ENCODE assay signal across 8 mouse cellular contexts in the genomic region with DNA sequence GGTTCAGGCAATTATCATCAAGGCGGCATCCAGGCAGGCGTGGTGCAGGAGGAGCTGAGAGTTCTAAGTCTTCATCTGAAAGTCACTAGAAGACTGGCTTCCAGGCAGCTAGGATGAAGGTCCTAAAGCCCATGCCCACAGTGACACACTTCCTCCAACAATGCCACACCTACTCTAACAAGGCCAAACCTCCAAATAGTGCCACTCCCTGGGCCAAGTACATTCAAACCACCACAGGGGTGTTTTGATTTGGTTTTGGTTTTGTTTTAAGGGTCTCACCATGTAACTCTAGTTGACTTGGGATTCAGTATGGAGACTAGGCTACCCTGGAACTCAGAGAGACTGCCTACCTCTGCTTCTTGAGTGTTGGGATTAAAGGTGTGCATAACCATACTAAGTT. TPM values are rescaled to one million over a fixed set of nuclear protein-coding genes. Genes with fewer than 3 reads are reported as not detected.
DNase-seq lines count a peak whose midpoint lies in the region; ATAC-seq and TF ChIP-seq lines count a peak whose summit lies in the region.

Gene Tmbim1 (minus strand): TSS at position 101 of the 400 bp plus-strand sequence.

- H3K9me3 ChIP-seq in hindbrain, embryonic 10.5 days: no peaks in the 10 kb centered on the region
- H3K9me3 ChIP-seq in hindbrain, embryonic 11.5 days (ENCODE audit: control insufficient read depth, low read length): no peaks in the 10 kb centered on the region
- H3K9me3 ChIP-seq in ES-E14 (ENCODE audit: control insufficient read depth, insufficient read depth, low read depth, low read length): no peaks in the 10 kb centered on the region
- H3K9me3 ChIP-seq in forebrain, embryonic 16.5 days (ENCODE audit: control insufficient read depth, low read length): no peaks in the 10 kb centered on the region
- no peaks in the 10 kb centered on the region for H3K9me3 ChIP-seq in hindbrain, embryonic 14.5 days (ENCODE audit: control insufficient read depth, low read length)
- H3K9me3 ChIP-seq in liver, postnatal 0 days (ENCODE audit: low read length): no peaks in the 10 kb centered on the region

- peaks cover 14% of the 10 kb centered on the region; the same call in 1 of the 2 replicates for H3K27me3 ChIP-seq in hindbrain, embryonic 10.5 days (ENCODE audit: insufficient read depth, poor library complexity, severe bottlenecking)
- no peaks in the 10 kb centered on the region; the same call in 1 of the 2 replicates for H3K27me3 ChIP-seq in hindbrain, embryonic 11.5 days (ENCODE audit: control insufficient read depth, insufficient read depth, low read length)
- H3K27me3 ChIP-seq in forebrain, embryonic 16.5 days (replicated peaks; ENCODE audit: control insufficient read depth, insufficient read depth, low read length): peaks cover 7% of the 10 kb centered on the region; the same call in 1 of the 2 replicates
- H3K27me3 ChIP-seq in hindbrain, embryonic 14.5 days (ENCODE audit: control insufficient read depth, insufficient read depth, low read length): peaks cover 18% of the 10 kb centered on the region
- no peaks in the 10 kb centered on the region for H3K27me3 ChIP-seq in liver, postnatal 0 days (ENCODE audit: insufficient read depth, low read length)

- no peak for DNase-seq in hindbrain, embryonic 10.5 days (ENCODE audit: low spot score)
- no peak for DNase-seq in hindbrain, embryonic 11.5 days (ENCODE audit: low spot score)
- no peak for DNase-seq in ES-E14 (ENCODE audit: low read depth, low spot score)
- no peak for DNase-seq in hindbrain, embryonic 14.5 days (ENCODE audit: low spot score)
- DNase-seq in liver, postnatal 0 days: no peak
- DNase-seq in ovary, postnatal 36 days (ENCODE audit: low spot score): no peak
- DNase-seq in spleen, adult 18-20 months: no peak

- H3K9ac ChIP-seq in hindbrain, embryonic 11.5 days (ENCODE audit: low read depth, low read length): no peak within 1 kb of the TSS
- H3K9ac ChIP-seq in ES-E14 (ENCODE audit: insufficient read depth, low read depth, low read length, poor library complexity, severe bottlenecking): peak within 1 kb of the TSS; percentile 80; the same call in 1 of the 2 replicates
- no peak within 1 kb of the TSS for H3K9ac ChIP-seq in forebrain, embryonic 16.5 days (replicated peaks; ENCODE audit: low read depth, low read length)
- 0 out of 2 replicates have a peak within 1 kb of the TSS, but pooled peaks have one; percentile 56 for H3K9ac ChIP-seq in hindbrain, embryonic 14.5 days
- H3K9ac ChIP-seq in liver, postnatal 0 days (replicated peaks): peak within 1 kb of the TSS; percentile 78; the same call in 1 of the 2 replicates

- in situ Hi-C loops in ES-E14 (cut with MboI; ENCODE audit: low sequenced_read_pairs in 2 of 2, unreplicated experiment in 2 of 2): no loop called here

- no peak for TF ChIP-seq CTCF in liver, postnatal 0 days (IDR thresholded peaks at IDR 0.05; ENCODE audit: low read depth)

- H3K36me3 ChIP-seq in hindbrain, embryonic 10.5 days: no peaks in the 10 kb centered on the region
- H3K36me3 ChIP-seq in hindbrain, embryonic 11.5 days (ENCODE audit: control insufficient read depth, insufficient read depth, low read length): no peaks in the 10 kb centered on the region
- H3K36me3 ChIP-seq in ES-E14 (ENCODE audit: control insufficient read depth, insufficient read depth, low read length, poor library complexity, severe bottlenecking): no peaks in the 10 kb centered on the region
- H3K36me3 ChIP-seq in forebrain, embryonic 16.5 days (ENCODE audit: control insufficient read depth, insufficient read depth): no peaks in the 10 kb centered on the region
- H3K36me3 ChIP-seq in hindbrain, embryonic 14.5 days (replicated peaks; ENCODE audit: control insufficient read depth, insufficient read depth): no peaks in the 10 kb centered on the region; the same call in 1 of the 2 replicates
- no peaks in the 10 kb centered on the region for H3K36me3 ChIP-seq in liver, postnatal 0 days (replicated peaks; ENCODE audit: insufficient read depth, low read length)

- peaks cover 20% of the 10 kb centered on the region for H3K4me1 ChIP-seq in hindbrain, embryonic 10.5 days (replicated peaks)
- H3K4me1 ChIP-seq in hindbrain, embryonic 11.5 days (replicated peaks; ENCODE audit: control insufficient read depth, insufficient read depth, low read length): no peaks in the 10 kb centered on the region
- peaks cover 2 to 23% of the 10 kb centered on the region in 2 experiments; a peak in 3 of 4 replicates for H3K4me1 ChIP-seq in ES-E14 (ENCODE audit: control insufficient read depth in 2 of 2, insufficient read depth in 2 of 2, low read length in 2 of 2, poor library complexity in 1 of 2)
- H3K4me1 ChIP-seq in forebrain, embryonic 16.5 days (replicated peaks; ENCODE audit: control insufficient read depth, insufficient read depth, low read length): peaks cover 9% of the 10 kb centered on the region
- peaks cover 13% of the 10 kb centered on the region; the same call in 1 of the 2 replicates for H3K4me1 ChIP-seq in hindbrain, embryonic 14.5 days (replicated peaks; ENCODE audit: control insufficient read depth, insufficient read depth, low read length)
- H3K4me1 ChIP-seq in liver, postnatal 0 days (ENCODE audit: insufficient read depth): peaks cover 34% of the 10 kb centered on the region

- no peak within 1 kb of the TSS for H3K4me2 ChIP-seq in hindbrain, embryonic 11.5 days (replicated peaks; ENCODE audit: low read depth, low read length)
- peak within 1 kb of the TSS; percentile 72; the same call in 1 of the 2 replicates for H3K4me2 ChIP-seq in forebrain, embryonic 16.5 days (ENCODE audit: low read length)
- peak within 1 kb of the TSS; percentile 59 for H3K4me2 ChIP-seq in hindbrain, embryonic 14.5 days (replicated peaks)
- peak within 1 kb of the TSS; percentile 82 for H3K4me2 ChIP-seq in liver, postnatal 0 days (ENCODE audit: low read depth, low read length)

- WGBS in hindbrain, embryonic 10.5 days: 86% methylated on average over 2 of the region's 2 CpGs
- 80% methylated on average over 2 of the region's 2 CpGs for WGBS in hindbrain, embryonic 11.5 days
- WGBS in forebrain, embryonic 16.5 days: 75% methylated on average over 2 of the region's 2 CpGs
- WGBS in hindbrain, embryonic 14.5 days: 96% methylated on average over 2 of the region's 2 CpGs
- 90% methylated on average over 2 of the region's 2 CpGs for WGBS in liver, postnatal 0 days (ENCODE audit: insufficient replicate concordance)

- H3K27ac ChIP-seq in hindbrain, embryonic 10.5 days: no peak within 1 kb of the TSS
- no peak within 1 kb of the TSS for H3K27ac ChIP-seq in hindbrain, embryonic 11.5 days (ENCODE audit: low read depth, low read length)
- no peak within 1 kb of the TSS for H3K27ac ChIP-seq in ES-E14 (ENCODE audit: insufficient read depth, low read depth, low read length, poor library complexity, severe bottlenecking)
- H3K27ac ChIP-seq in forebrain, embryonic 16.5 days (ENCODE audit: low read length): no peak within 1 kb of the TSS
- H3K27ac ChIP-seq in hindbrain, embryonic 14.5 days: no peak within 1 kb of the TSS
- H3K27ac ChIP-seq in liver, postnatal 0 days (ENCODE audit: low read depth): 0 out of 2 replicates have a peak within 1 kb of the TSS, but pooled peaks have one; percentile 85

- TF ChIP-seq EP300 in liver, postnatal 0 days (IDR thresholded peaks at IDR 0.05; ENCODE audit: low read depth): no peak

- H3K4me3 ChIP-seq in hindbrain, embryonic 10.5 days: peak within 1 kb of the TSS; percentile 62; the same call in 1 of the 2 replicates
- no peak within 1 kb of the TSS for H3K4me3 ChIP-seq in hindbrain, embryonic 11.5 days (ENCODE audit: low read depth, low read length)
- H3K4me3 ChIP-seq in ES-E14 (ENCODE audit: insufficient read depth in 1 of 2, low read depth in 1 of 2, low read length in 2 of 2, poor library complexity in 1 of 2, severe bottlenecking in 1 of 2): peak within 1 kb of the TSS; percentile 67 to 75; a peak in 3 of 4 replicates
- H3K4me3 ChIP-seq in forebrain, embryonic 16.5 days (replicated peaks; ENCODE audit: low read length): no peak within 1 kb of the TSS
- H3K4me3 ChIP-seq in hindbrain, embryonic 14.5 days (replicated peaks; ENCODE audit: low read length): peak within 1 kb of the TSS; percentile 36; the same call in 1 of the 2 replicates
- peak within 1 kb of the TSS; percentile 70 for H3K4me3 ChIP-seq in liver, postnatal 0 days (ENCODE audit: low read depth, low read length)

- no peak for ATAC-seq in hindbrain, embryonic 11.5 days (ENCODE audit: low FRiP score)
- no peak for ATAC-seq in forebrain, embryonic 16.5 days
- ATAC-seq in hindbrain, embryonic 14.5 days (ENCODE audit: low FRiP score): no peak
- ATAC-seq in liver, postnatal 0 days: no peak

TF ChIP-seq in ES-E14, 5 proteins besides CTCF, POLR2A, EP300 and RAD21:
- TF ChIP-seq CHD2 (IDR thresholded peaks at IDR 0.05; ENCODE audit: low read depth, low read length) (no peak), MAFK (IDR thresholded peaks at IDR 0.05; ENCODE audit: insufficient read depth, low read depth, low read length) (no peak), ZNF384 (IDR thresholded peaks at IDR 0.05; ENCODE audit: low read depth, low read length) (no peak)

RNA-seq across cellular contexts. Expression of gene Tmbim1, which starts in this region (rescaled TPM):
- polyA plus RNA-seq in hindbrain, embryonic 10.5 days (2016; fragmentation: Nextera tagmentation; extraction: Ambion mirVana): 11.6 and 12.6 TPM in 2 replicates
- 8.6 and 9.1 TPM in 2 replicates for polyA plus RNA-seq in hindbrain, embryonic 11.5 days (2014; fragmentation: Nextera tagmentation; extraction: Ambion mirVana)
- total RNA-seq in ES-E14 (2012; rRNA removed): 38.0 and 41.9 TPM in 2 replicates
- 6.9 and 7.7 TPM in 2 replicates for polyA plus RNA-seq in forebrain, embryonic 16.5 days (2015; fragmentation: Nextera tagmentation; extraction: Ambion mirVana)
- 8.0 TPM in 2 replicates for polyA plus RNA-seq in hindbrain, embryonic 14.5 days (2014; fragmentation: Nextera tagmentation; extraction: Ambion mirVana)
- 18.5 and 18.7 TPM in 2 replicates for polyA plus RNA-seq in liver, postnatal 0 days (2015; fragmentation: Nextera tagmentation; extraction: Ambion mirVana)

Comparison
In these comparisons a context has a peak if more than half of its experiments do, and no peak if none do; other contexts are left out.
1. H3K4me3 ChIP-seq: peak in hindbrain, embryonic 10.5 days (single experiment), ES-E14 (2 of 2), hindbrain, embryonic 14.5 days (single experiment) and liver, postnatal 0 days (single experiment); none in hindbrain, embryonic 11.5 days (single experiment) and forebrain, embryonic 16.5 days (single experiment).
2. H3K9ac ChIP-seq: peak in ES-E14 (single experiment), hindbrain, embryonic 14.5 days (single experiment) and liver, postnatal 0 days (single experiment); none in hindbrain, embryonic 11.5 days (single experiment) and forebrain, embryonic 16.5 days (single experiment).